13 mouse cellular contexts compared by ENCODE assay signal in the genomic region with DNA sequence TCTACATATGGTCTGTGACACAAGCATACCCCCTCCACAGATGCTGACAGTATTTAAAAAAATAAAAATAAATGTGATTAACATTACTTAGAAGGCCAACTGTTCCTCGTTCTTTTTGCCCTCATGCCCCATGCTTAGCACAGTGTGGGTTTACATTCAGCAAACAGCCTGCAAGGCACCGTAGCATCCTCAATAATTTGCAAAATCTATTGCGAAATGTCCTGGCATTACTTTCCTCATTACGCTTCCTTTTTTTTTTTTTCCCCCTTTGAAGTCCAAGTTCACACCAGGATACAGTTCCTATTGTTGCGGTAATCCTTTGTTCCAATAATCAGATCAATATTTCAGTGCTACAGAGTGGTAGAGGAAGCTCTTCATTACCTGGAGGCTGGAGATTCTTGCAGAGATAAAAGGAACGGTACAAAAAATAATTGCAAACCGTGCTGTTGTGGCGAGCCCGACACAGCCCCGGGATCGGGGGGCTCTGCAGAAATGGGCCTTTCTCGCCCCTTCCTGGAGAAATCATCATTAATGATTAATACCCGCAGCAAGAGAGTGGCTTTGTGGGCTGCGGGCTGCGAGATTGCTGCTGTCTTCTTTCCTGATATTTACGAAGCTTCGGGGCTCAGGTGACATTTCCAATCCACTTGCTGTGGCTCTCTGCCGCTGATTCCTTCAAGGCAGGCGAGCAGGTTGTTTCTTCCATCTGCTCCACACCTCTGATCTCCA. TPM values are rescaled to one million over a fixed set of nuclear protein-coding genes. Genes with fewer than 3 reads are reported as not detected.
DNase-seq lines count a peak whose midpoint lies in the region; ATAC-seq lines count a peak whose summit lies in the region.
"Had no signal": no experiment of that assay in that cellular context is flagged by ENCODE, and none has a peak within 500 bp of the region (broad histone marks: within the 10 kb centered on the region; RNA-seq: fewer than 3 reads in every experiment).

No protein-coding gene starts in this region.

- H3K9me3 ChIP-seq in forebrain, embryonic 14.5 days (replicated peaks; ENCODE audit: control insufficient read depth, low read length), result no peaks in the 10 kb centered on the region
- H3K9me3 ChIP-seq in hindbrain, embryonic 12.5 days (replicated peaks), result no peaks in the 10 kb centered on the region
- no peaks in the 10 kb centered on the region for H3K9me3 ChIP-seq in midbrain, embryonic 16.5 days (replicated peaks; ENCODE audit: control insufficient read depth, low read length, poor library complexity, severe bottlenecking)

- H3K27me3 ChIP-seq in forebrain, embryonic 14.5 days (replicated peaks; ENCODE audit: control insufficient read depth, insufficient read depth, low read length), result no peaks in the 10 kb centered on the region
- H3K27me3 ChIP-seq in hindbrain, embryonic 12.5 days, result no peaks in the 10 kb centered on the region
- H3K27me3 ChIP-seq in midbrain, embryonic 16.5 days (ENCODE audit: control insufficient read depth, insufficient read depth, low read depth, low read length), result no peaks in the 10 kb centered on the region

- H3K4me2 ChIP-seq in forebrain, embryonic 14.5 days (ENCODE audit: low read length), result peak overlapping the region; percentile 10; the same call in 1 of the 2 replicates
- peak overlapping the region; percentile 35 for H3K4me2 ChIP-seq in hindbrain, embryonic 12.5 days (replicated peaks)
- H3K4me2 ChIP-seq in midbrain, embryonic 16.5 days (ENCODE audit: low read length), result peak overlapping the region; percentile 48

- no peaks in the 10 kb centered on the region for H3K36me3 ChIP-seq in forebrain, embryonic 14.5 days (ENCODE audit: control insufficient read depth, insufficient read depth, low read length)
- no peaks in the 10 kb centered on the region for H3K36me3 ChIP-seq in hindbrain, embryonic 12.5 days
- H3K36me3 ChIP-seq in midbrain, embryonic 16.5 days (ENCODE audit: control insufficient read depth, insufficient read depth, low read length), result no peaks in the 10 kb centered on the region

- 51% methylated on average over 19 of the region's 19 CpGs for WGBS in forebrain, embryonic 14.5 days
- 54% methylated on average over 19 of the region's 19 CpGs for WGBS in hindbrain, embryonic 12.5 days
- WGBS in midbrain, embryonic 16.5 days, result 21% methylated on average over 19 of the region's 19 CpGs

- no peak overlapping the region for H3K4me3 ChIP-seq in forebrain, embryonic 14.5 days (ENCODE audit: low read depth, low read length)
- no peak overlapping the region for H3K4me3 ChIP-seq in hindbrain, embryonic 12.5 days
- peak overlapping the region; percentile 24 for H3K4me3 ChIP-seq in midbrain, embryonic 16.5 days (ENCODE audit: low read depth, low read length)

- no peaks in the 10 kb centered on the region for H3K4me1 ChIP-seq in forebrain, embryonic 14.5 days (ENCODE audit: control insufficient read depth, insufficient read depth, low read length)
- peaks cover 16% of the 10 kb centered on the region for H3K4me1 ChIP-seq in hindbrain, embryonic 12.5 days
- peaks cover 16% of the 10 kb centered on the region for H3K4me1 ChIP-seq in midbrain, embryonic 16.5 days (ENCODE audit: control insufficient read depth, insufficient read depth, low read length)

- intact Hi-C loops in left cerebral cortex, postnatal 10 days (cut with DNase I), result no loop called here
- intact Hi-C loops in heart, postnatal 14 days (cut with DNase I), result no loop called here

- no peak overlapping the region; the same call in 1 of the 2 replicates for H3K9ac ChIP-seq in forebrain, embryonic 14.5 days (ENCODE audit: low read length)
- H3K9ac ChIP-seq in hindbrain, embryonic 12.5 days, result peak overlapping the region; percentile 50; the same call in 1 of the 2 replicates
- peak overlapping the region; percentile 32 for H3K9ac ChIP-seq in midbrain, embryonic 16.5 days (ENCODE audit: low read depth, low read length)

- DNase-seq in kidney, postnatal 10 days, result peak; percentile 4
- no peak for DNase-seq in kidney, postnatal 36 days
- DNase-seq in forebrain, embryonic 14.5 days (ENCODE audit: low spot score), result peak; percentile 40
- no peak for DNase-seq in left cerebral cortex, postnatal 10 days (ENCODE audit: extremely low spot score in 1 of 2, low spot score in 2 of 2)
- DNase-seq in heart, postnatal 14 days, result no peak
- DNase-seq: gastrocnemius, adult 2 months; lung, postnatal 14 days had no signal

- peak; percentile 65 for ATAC-seq in forebrain, embryonic 14.5 days
- peak; percentile 64 for ATAC-seq in hindbrain, embryonic 12.5 days (ENCODE audit: low FRiP score)
- ATAC-seq in midbrain, embryonic 16.5 days, result peak; percentile 83

- H3K27ac ChIP-seq in forebrain, embryonic 14.5 days (ENCODE audit: low read depth, low read length), result peak overlapping the region; percentile 21; the same call in 1 of the 2 replicates
- H3K27ac ChIP-seq in hindbrain, embryonic 12.5 days, result peak overlapping the region; percentile 86
- H3K27ac ChIP-seq in midbrain, embryonic 16.5 days (ENCODE audit: low read length), result peak overlapping the region; percentile 75

RNA-seq across cellular contexts. Expression of gene Tas2r134, which starts 27.7 kb away (rescaled TPM):
- not detected in 2 replicates for polyA plus RNA-seq in forebrain, embryonic 14.5 days (2014; fragmentation: Nextera tagmentation; extraction: Ambion mirVana)
- polyA plus RNA-seq in hindbrain, embryonic 12.5 days (2016; fragmentation: Nextera tagmentation; extraction: Ambion mirVana), result not detected in 2 replicates
- not detected in 2 replicates for polyA plus RNA-seq in midbrain, embryonic 16.5 days (2015; fragmentation: Nextera tagmentation; extraction: Ambion mirVana)
- total RNA-seq in left cerebral cortex, postnatal 10 days (2021), result not detected
- total RNA-seq in heart, postnatal 14 days (2021), result not detected
- total RNA-seq: gastrocnemius, adult 2 months; layer of hippocampus, adult 18-20 months had no signal
- polyA plus RNA-seq: heart, postnatal 0 days; limb, embryonic 14.5 days; testis, adult 2 months had no signal

Comparison
In these comparisons a context has a peak if more than half of its experiments do, and no peak if none do; other contexts are left out.
1. DNase-seq: peak in kidney, postnatal 10 days (single experiment) and forebrain, embryonic 14.5 days (single experiment); none in kidney, postnatal 36 days (0 of 2), left cerebral cortex, postnatal 10 days (0 of 2) and heart, postnatal 14 days (0 of 2).
2. H3K27ac ChIP-seq: peak in every context shown above with its lines; median percentile 86 in hindbrain, embryonic 12.5 days; 75 in midbrain, embryonic 16.5 days; 21 in forebrain, embryonic 14.5 days.
3. Peak in every context shown above with its lines, with median percentiles within 50 percentile points of each other: ATAC-seq and H3K4me2 ChIP-seq.